15 mouse cellular contexts compared by ENCODE assay signal in genomic region chr4:107180746-107181145, GRCm38 (mm10). TPM values are rescaled to one million over a fixed set of nuclear protein-coding genes. Genes with fewer than 3 reads are reported as not detected.
DNase-seq lines count a peak whose midpoint lies in the region; ATAC-seq and TF ChIP-seq lines count a peak whose summit lies in the region.
"Had no signal": no experiment of that assay in that cellular context is flagged by ENCODE, and none has a peak within 500 bp of the region (broad histone marks: within the 10 kb centered on the region; RNA-seq: fewer than 3 reads in every experiment).

No protein-coding gene starts in this region.

- H3K4me3 ChIP-seq in forebrain, embryonic 13.5 days = 0 out of 2 replicates have a peak overlapping the region, but pooled peaks have one; percentile 79
- no peak overlapping the region for H3K4me3 ChIP-seq in forebrain, embryonic 12.5 days (replicated peaks)
- peak overlapping the region; percentile 70 for H3K4me3 ChIP-seq in megakaryocyte, embryonic 14.5 days (replicated peaks)
- no peak overlapping the region for H3K4me3 ChIP-seq in hindbrain, postnatal 0 days (ENCODE audit: low read length)
- no peak overlapping the region for H3K4me3 ChIP-seq in myocyte

- H3K4me1 ChIP-seq in forebrain, embryonic 13.5 days = peaks cover 45% of the 10 kb centered on the region
- H3K4me1 ChIP-seq in forebrain, embryonic 12.5 days = peaks cover 37% of the 10 kb centered on the region
- H3K4me1 ChIP-seq in megakaryocyte, embryonic 14.5 days = peaks cover 71% of the 10 kb centered on the region
- H3K4me1 ChIP-seq in hindbrain, postnatal 0 days (ENCODE audit: insufficient read depth, low read length) = peaks cover 2% of the 10 kb centered on the region; the same call in 1 of the 2 replicates

- peaks cover 4% of the 10 kb centered on the region; the same call in 1 of the 2 replicates for H3K36me3 ChIP-seq in forebrain, embryonic 13.5 days (ENCODE audit: poor library complexity, severe bottlenecking)
- 0 out of 2 replicates have a peak, but pooled peaks cover 3% of the 10 kb centered on the region for H3K36me3 ChIP-seq in forebrain, embryonic 12.5 days (replicated peaks)
- peaks cover 25% of the 10 kb centered on the region for H3K36me3 ChIP-seq in megakaryocyte, embryonic 14.5 days (replicated peaks; ENCODE audit: low read length)
- H3K36me3 ChIP-seq in hindbrain, postnatal 0 days (ENCODE audit: insufficient read depth, low read length) = no peaks in the 10 kb centered on the region
- no peaks in the 10 kb centered on the region for H3K36me3 ChIP-seq in myocyte (ENCODE audit: control insufficient read depth, insufficient read depth)
- H3K36me3 ChIP-seq: lung, embryonic 15.5 days had no signal

- no peak for ATAC-seq in forebrain, embryonic 13.5 days
- ATAC-seq in forebrain, embryonic 12.5 days (ENCODE audit: low FRiP score) = no peak
- ATAC-seq in megakaryocyte, adult 5-6 weeks (ENCODE audit: poor library complexity, severe bottlenecking) = no peak
- no peak for ATAC-seq in hindbrain, postnatal 0 days

- H3ac ChIP-seq in myocyte (ENCODE audit: control insufficient read depth, insufficient read length) = no peak overlapping the region

- H3K4me2 ChIP-seq in forebrain, embryonic 13.5 days = peak overlapping the region; percentile 63
- no peak overlapping the region for H3K4me2 ChIP-seq in forebrain, embryonic 12.5 days
- H3K4me2 ChIP-seq in hindbrain, postnatal 0 days (ENCODE audit: low read depth, low read length) = peak overlapping the region; percentile 1; the same call in 1 of the 2 replicates
- H3K4me2 ChIP-seq in myocyte (ENCODE audit: low read depth) = peak overlapping the region; percentile 76

- H3K9me3 ChIP-seq in forebrain, embryonic 13.5 days (replicated peaks) = no peaks in the 10 kb centered on the region
- no peaks in the 10 kb centered on the region for H3K9me3 ChIP-seq in forebrain, embryonic 12.5 days
- no peaks in the 10 kb centered on the region for H3K9me3 ChIP-seq in megakaryocyte, embryonic 14.5 days
- no peaks in the 10 kb centered on the region for H3K9me3 ChIP-seq in hindbrain, postnatal 0 days (ENCODE audit: low read length)
- H3K9me3 ChIP-seq: lung, embryonic 15.5 days had no signal

- H3K9ac ChIP-seq in forebrain, embryonic 13.5 days = peak overlapping the region; percentile 43; the same call in 1 of the 2 replicates
- H3K9ac ChIP-seq in forebrain, embryonic 12.5 days = no peak overlapping the region
- no peak overlapping the region for H3K9ac ChIP-seq in hindbrain, postnatal 0 days (replicated peaks; ENCODE audit: low read length)
- H3K9ac ChIP-seq: lung, embryonic 15.5 days had no signal

- H3K79me2 ChIP-seq in myocyte (ENCODE audit: control insufficient read depth, insufficient read depth) = peaks cover 69% of the 10 kb centered on the region

- H3K27ac ChIP-seq in forebrain, embryonic 13.5 days = no peak overlapping the region
- no peak overlapping the region for H3K27ac ChIP-seq in forebrain, embryonic 12.5 days
- no peak overlapping the region for H3K27ac ChIP-seq in hindbrain, postnatal 0 days
- H3K27ac ChIP-seq: lung, embryonic 15.5 days had no signal

- TF ChIP-seq POLR2A in myocyte (IDR thresholded peaks at IDR 0.05; ENCODE audit: insufficient read length, low read depth) = no peak

- no peak for DNase-seq in hindbrain, postnatal 0 days (ENCODE audit: low spot score)
- DNase-seq in cerebellum, postnatal 4 days (ENCODE audit: low spot score in 2 of 2) = no peak
- no peak for DNase-seq in frontal cortex, postnatal 10 days (ENCODE audit: low spot score in 2 of 2)
- DNase-seq: cerebellum, postnatal 10 days; gastrocnemius, postnatal 10 days; kidney, adult 18-20 months; thymus, adult 18-20 months had no signal

- no peak for TF ChIP-seq CTCF in hindbrain, postnatal 0 days (IDR thresholded peaks at IDR 0.05; ENCODE audit: low read depth)

- no peaks in the 10 kb centered on the region for H3K27me3 ChIP-seq in forebrain, embryonic 13.5 days
- H3K27me3 ChIP-seq in forebrain, embryonic 12.5 days = no peaks in the 10 kb centered on the region
- H3K27me3 ChIP-seq in megakaryocyte, embryonic 14.5 days (replicated peaks) = no peaks in the 10 kb centered on the region
- H3K27me3 ChIP-seq in hindbrain, postnatal 0 days (ENCODE audit: insufficient read depth, low read length) = no peaks in the 10 kb centered on the region
- H3K27me3 ChIP-seq in myocyte (ENCODE audit: control insufficient read depth, insufficient read depth, insufficient read length) = no peaks in the 10 kb centered on the region
- H3K27me3 ChIP-seq: lung, embryonic 15.5 days had no signal

TF ChIP-seq in myocyte, 11 proteins besides CTCF, POLR2A, EP300 and RAD21:
- TF ChIP-seq CEBPB (IDR thresholded peaks at IDR 0.05; ENCODE audit: insufficient read depth, poor library complexity, severe bottlenecking) (no peak), MAX (IDR thresholded peaks at IDR 0.05; ENCODE audit: low read depth) (no peak), MYOD1 (IDR thresholded peaks at IDR 0.05; ENCODE audit: control insufficient read depth in 1 of 3, insufficient read length in 2 of 3, low read depth in 2 of 3) (no peak), SRF (IDR thresholded peaks at IDR 0.05; ENCODE audit: control insufficient read depth, insufficient read length, low read depth) (no peak), TCF12 (IDR thresholded peaks at IDR 0.05; ENCODE audit: insufficient read depth, poor library complexity, severe bottlenecking) (no peak), TCF3 (IDR thresholded peaks at IDR 0.05; ENCODE audit: insufficient read length, low read depth) (no peak), MYOG (IDR thresholded peaks at IDR 0.05; ENCODE audit: control insufficient read depth in 1 of 3, insufficient read depth in 1 of 3, insufficient read length in 2 of 3, low read depth in 2 of 3) (no peak), E2F4 (IDR thresholded peaks at IDR 0.05; ENCODE audit: insufficient read depth) (no peak), REST (IDR thresholded peaks at IDR 0.05; ENCODE audit: insufficient read depth, insufficient read length) (no peak), USF1 (IDR thresholded peaks at IDR 0.05; ENCODE audit: low read depth) (no peak), POLR2AphosphoS2 (IDR thresholded peaks at IDR 0.05; ENCODE audit: insufficient read length, low read depth) (no peak)

RNA-seq across cellular contexts. Expression of gene Tceanc2, which starts 1.8 kb away (rescaled TPM):
- polyA plus RNA-seq in forebrain, embryonic 13.5 days (2015; fragmentation: Nextera tagmentation; extraction: Ambion mirVana) = 38.9 and 52.3 TPM in 2 replicates
- 22.1 and 26.5 TPM in 2 replicates for polyA plus RNA-seq in forebrain, embryonic 12.5 days (2016; fragmentation: Nextera tagmentation; extraction: Ambion mirVana)
- polyA plus RNA-seq in megakaryocyte, embryonic 14.5 days (2012; ENCODE audit: insufficient read depth, low replicate concordance) = 31.3 and 34.2 TPM in 2 replicates
- 26.5 and 30.8 TPM in 2 replicates for total RNA-seq in megakaryocyte, adult 5-6 weeks (2015)
- total RNA-seq in megakaryocyte, adult 5-6 weeks (2017) = 33.3 and 36.7 TPM in 2 replicates
- 5.4 and 8.0 TPM in 2 replicates for total RNA-seq in hindbrain, postnatal 0 days (2014; rRNA removed)
- 17.3 and 23.4 TPM in 2 replicates for polyA plus RNA-seq in hindbrain, postnatal 0 days (2015; fragmentation: Nextera tagmentation; extraction: Ambion mirVana)
- 20.7 TPM for polyA plus RNA-seq in myocyte (2012; fragmentation: generic; extraction: Trizol)

RNA-seq across cellular contexts. Expression of gene Tmem59, which starts 2.5 kb away (rescaled TPM):
- polyA plus RNA-seq in forebrain, embryonic 13.5 days (2015; fragmentation: Nextera tagmentation; extraction: Ambion mirVana) = 335 and 337 TPM in 2 replicates
- polyA plus RNA-seq in forebrain, embryonic 12.5 days (2016; fragmentation: Nextera tagmentation; extraction: Ambion mirVana) = 289 and 296 TPM in 2 replicates
- 147 and 205 TPM in 2 replicates for polyA plus RNA-seq in megakaryocyte, embryonic 14.5 days (2012; ENCODE audit: insufficient read depth, low replicate concordance)
- 288 and 354 TPM in 2 replicates for total RNA-seq in megakaryocyte, adult 5-6 weeks (2015)
- total RNA-seq in megakaryocyte, adult 5-6 weeks (2017) = 165 and 181 TPM in 2 replicates
- 178 and 200 TPM in 2 replicates for total RNA-seq in hindbrain, postnatal 0 days (2014; rRNA removed)
- 393 and 422 TPM in 2 replicates for polyA plus RNA-seq in hindbrain, postnatal 0 days (2015; fragmentation: Nextera tagmentation; extraction: Ambion mirVana)
- 174 TPM for polyA plus RNA-seq in myocyte (2012; fragmentation: generic; extraction: Trizol)

RNA-seq across cellular contexts. Expression of gene Ldlrad1, which starts 28.2 kb away (rescaled TPM):
- polyA plus RNA-seq in forebrain, embryonic 13.5 days (2015; fragmentation: Nextera tagmentation; extraction: Ambion mirVana) = not detected in 2 replicates
- not detected in 2 replicates for polyA plus RNA-seq in forebrain, embryonic 12.5 days (2016; fragmentation: Nextera tagmentation; extraction: Ambion mirVana)
- 0.17 and 1.7 TPM in 2 replicates for polyA plus RNA-seq in megakaryocyte, embryonic 14.5 days (2012; ENCODE audit: insufficient read depth, low replicate concordance)
- not detected in 2 replicates for total RNA-seq in megakaryocyte, adult 5-6 weeks (2015)
- not detected in 2 replicates for total RNA-seq in megakaryocyte, adult 5-6 weeks (2017)
- not detected in 2 replicates for total RNA-seq in hindbrain, postnatal 0 days (2014; rRNA removed)
- polyA plus RNA-seq in hindbrain, postnatal 0 days (2015; fragmentation: Nextera tagmentation; extraction: Ambion mirVana) = not detected in 2 replicates
- not detected for polyA plus RNA-seq in myocyte (2012; fragmentation: generic; extraction: Trizol)
- total RNA-seq: gastrocnemius, postnatal 10 days; layer of hippocampus, adult 18-20 months had no signal
- polyA plus RNA-seq: heart, embryonic 14.5 days; lung, embryonic 15.5 days had no signal

Comparison
In these comparisons a context has a peak if more than half of its experiments do, and no peak if none do; other contexts are left out.
1. H3K4me3 ChIP-seq: peak in forebrain, embryonic 13.5 days (single experiment) and megakaryocyte, embryonic 14.5 days (single experiment); none in forebrain, embryonic 12.5 days (single experiment), hindbrain, postnatal 0 days (single experiment) and myocyte (single experiment).